Mouse (Mus musculus) hindbrain, embryonic 15.5 days (tissue): ENCODE measurements around the gene Plxna2. TPM values are rescaled to one million over a fixed set of nuclear protein-coding genes. Genes with fewer than 3 reads are reported as not detected.

Source experiments
- ATAC-seq: fragments of 200-750 bp; cut with Nextera tagmentation; 2 replicates; pipeline ENCODE4 v1.8.0; 2017; ENCODE audit warnings: low read depth, moderate number of reproducible peaks, moderate TSS enrichment; ENCODE audit not compliant: low FRiP score
- H3K27ac ChIP-seq: fragments of 300-500 bp; sonication (generic); replicated peaks from 2 replicates; pipeline ENCODE4 v1.5.1; 2015; ENCODE audit warnings: mild to moderate bottlenecking, inconsistent platforms
- H3K27me3 ChIP-seq: fragments of 300-500 bp; sonication (generic); 2 replicates; pipeline ENCODE4 v1.6.1; 2015; ENCODE audit warnings: control low read depth, inconsistent platforms
- H3K36me3 ChIP-seq: fragments of 300-500 bp; sonication (generic); 2 replicates; pipeline ENCODE4 v1.6.1; 2015; ENCODE audit warnings: control low read depth, inconsistent platforms
- H3K4me1 ChIP-seq: fragments of 300-500 bp; sonication (generic); replicated peaks from 2 replicates; pipeline ENCODE4 v1.6.1; 2015; ENCODE audit warnings: control low read depth, inconsistent platforms
- H3K4me2 ChIP-seq: fragments of 300-500 bp; sonication (generic); 2 replicates; pipeline ENCODE4 v1.6.1; 2015; ENCODE audit warnings: moderate library complexity, mild to moderate bottlenecking, inconsistent platforms
- H3K4me3 ChIP-seq: fragments of 300-500 bp; sonication (generic); 2 replicates; pipeline ENCODE4 v1.5.1; 2015; ENCODE audit warnings: mild to moderate bottlenecking, inconsistent platforms
- H3K9ac ChIP-seq: fragments of 300-500 bp; sonication (generic); 2 replicates; pipeline ENCODE4 v1.6.1; 2015; ENCODE audit warnings: inconsistent platforms
- H3K9me3 ChIP-seq: fragments of 300-500 bp; sonication (generic); 2 replicates; pipeline ENCODE4 v1.6.1; 2016; ENCODE audit warnings: control low read depth, inconsistent platforms
- WGBS: fragments of 180-500 bp; shearing (Covaris S2); methylation state at CpG from one replicate; pipeline ENCODE4 v1.1.7; 2015; 5-methylcytosine and 5-hydroxymethylcytosine counted together
- polyA plus RNA-seq: library from polyadenylated mRNA; unstranded; fragments of >200 nt; fragmentation: Nextera tagmentation; extraction: Ambion mirVana; gene quantifications from 2 replicates; pipeline ENCODE4 v1.2.1, GENCODE M21; 2015

The Plxna2 gene
- polyA plus RNA-seq, 1 experiment from 2014 or later, result 32.8 TPM

- no peak overlapping the region for H3K4me3 ChIP-seq
- H3K36me3 ChIP-seq, result no peaks in the 10 kb centered on the region
- 82% methylated on average over 2 of the region's 2 CpGs for WGBS
- H3K27ac ChIP-seq, result no peak overlapping the region
- no peaks in the 10 kb centered on the region for H3K9me3 ChIP-seq
- H3K27me3 ChIP-seq, result no peaks in the 10 kb centered on the region
- ATAC-seq, result no peak
- 0 out of 2 replicates have a peak, but pooled peaks cover 5% of the 10 kb centered on the region for H3K4me1 ChIP-seq
- H3K4me2 ChIP-seq, result no peak overlapping the region
- no peak overlapping the region for H3K9ac ChIP-seq
Measured at GRCm38 (mm10) chr1:194697439-194697838, 79.4 kb downstream of the Plxna2 start.

- no peak for ATAC-seq
- peaks cover 13% of the 10 kb centered on the region for H3K4me1 ChIP-seq
- no peak overlapping the region for H3K4me2 ChIP-seq
- WGBS, result 87% methylated on average over 3 of the region's 3 CpGs
- no peak overlapping the region for H3K27ac ChIP-seq
- H3K9ac ChIP-seq, result no peak overlapping the region
- H3K36me3 ChIP-seq, result no peaks in the 10 kb centered on the region
- no peaks in the 10 kb centered on the region for H3K9me3 ChIP-seq
- no peak overlapping the region for H3K4me3 ChIP-seq
- no peaks in the 10 kb centered on the region for H3K27me3 ChIP-seq
Measured at GRCm38 (mm10) chr1:194699321-194699720, 81.3 kb downstream of the Plxna2 start.

GRCm38 (mm10) chr1:194703235-194703634 is 85.2 kb downstream of the Plxna2 start:
- no peaks in the 10 kb centered on the region for H3K36me3 ChIP-seq
- H3K9ac ChIP-seq, result no peak overlapping the region
- H3K27ac ChIP-seq, result no peak overlapping the region
- 24% methylated on average over 2 of the region's 2 CpGs for WGBS
- H3K27me3 ChIP-seq, result no peaks in the 10 kb centered on the region
- H3K9me3 ChIP-seq, result no peaks in the 10 kb centered on the region
- H3K4me2 ChIP-seq, result no peak overlapping the region
- peaks cover 11% of the 10 kb centered on the region for H3K4me1 ChIP-seq
- no peak overlapping the region for H3K4me3 ChIP-seq
- no peak for ATAC-seq

- H3K27me3 ChIP-seq, result no peaks in the 10 kb centered on the region
- no peak overlapping the region for H3K4me2 ChIP-seq
- H3K9me3 ChIP-seq, result no peaks in the 10 kb centered on the region
- H3K9ac ChIP-seq, result no peak overlapping the region
- no peak overlapping the region for H3K27ac ChIP-seq
- 93% methylated on average over 1 of the region's 1 CpGs for WGBS
- H3K4me3 ChIP-seq, result no peak overlapping the region
- no peaks in the 10 kb centered on the region for H3K36me3 ChIP-seq
- ATAC-seq, result no peak
- peaks cover 11% of the 10 kb centered on the region for H3K4me1 ChIP-seq
Measured at GRCm38 (mm10) chr1:194704171-194704855, 86.3 kb downstream of the Plxna2 start.

- ATAC-seq, result no peak
- H3K4me1 ChIP-seq, result peaks cover 11% of the 10 kb centered on the region
- no peak overlapping the region for H3K9ac ChIP-seq
Measured at GRCm38 (mm10) chr1:194706566-194706965, 88.5 kb downstream of the Plxna2 start.

GRCm38 (mm10) chr1:194712373-194712772 is 94.4 kb downstream of the Plxna2 start:
- no peak overlapping the region for H3K4me2 ChIP-seq
- H3K9me3 ChIP-seq, result no peaks in the 10 kb centered on the region
- H3K27me3 ChIP-seq, result no peaks in the 10 kb centered on the region
- H3K27ac ChIP-seq, result 0 out of 2 replicates have a peak overlapping the region, but pooled peaks have one; percentile 21
- H3K9ac ChIP-seq, result no peak overlapping the region
- WGBS, result 60% methylated on average over 2 of the region's 2 CpGs
- no peak overlapping the region for H3K4me3 ChIP-seq
- no peaks in the 10 kb centered on the region for H3K36me3 ChIP-seq
- H3K4me1 ChIP-seq, result peaks cover 13% of the 10 kb centered on the region; the same call in 1 of the 2 replicates
- ATAC-seq, result no peak

More at GRCm38 (mm10) chr1:194706566-194706965, 88.5 kb downstream of the Plxna2 start:
- H3K27ac ChIP-seq, result no peak overlapping the region
- no peaks in the 10 kb centered on the region for H3K9me3 ChIP-seq
- WGBS, result 73% methylated on average over 2 of the region's 2 CpGs
- no peak overlapping the region for H3K4me3 ChIP-seq
- no peak overlapping the region for H3K4me2 ChIP-seq
- no peaks in the 10 kb centered on the region for H3K27me3 ChIP-seq
- H3K36me3 ChIP-seq, result no peaks in the 10 kb centered on the region

- Histone ChIP-seq H3K4me1 (peaks cover 16% of the 10 kb centered on the region; the same call in 1 of the 2 replicates), H3K4me2 (no peak overlapping the region), H3K4me3 (no peak overlapping the region), H3K36me3 (no peaks in the 10 kb centered on the region), H3K27ac (no peak overlapping the region), H3K9ac (no peak overlapping the region), H3K27me3 (no peaks in the 10 kb centered on the region), H3K9me3 (no peaks in the 10 kb centered on the region)
- no peak for ATAC-seq
- whole genome bisulfite sequencing, result 74% methylated on average over 4 of the region's 4 CpGs
Measured at GRCm38 (mm10) chr1:194714138-194715031, 96.4 kb downstream of the Plxna2 start.

- peak; percentile 57; the same call in 1 of the 2 replicates for ATAC-seq
- no peak overlapping the region for H3K4me3 ChIP-seq
- H3K36me3 ChIP-seq, result no peaks in the 10 kb centered on the region
- H3K9me3 ChIP-seq, result no peaks in the 10 kb centered on the region
- H3K27ac ChIP-seq, result peak overlapping the region; percentile 53; the same call in 1 of the 2 replicates
- 55% methylated on average over 1 of the region's 1 CpGs for WGBS
- no peak overlapping the region for H3K9ac ChIP-seq
- peaks cover 39% of the 10 kb centered on the region for H3K4me1 ChIP-seq
- H3K4me2 ChIP-seq, result no peak overlapping the region
- no peaks in the 10 kb centered on the region for H3K27me3 ChIP-seq
Measured at GRCm38 (mm10) chr1:194717451-194717874, 99.4 kb downstream of the Plxna2 start.

- Histone ChIP-seq H3K36me3 (no peaks in the 10 kb centered on the region), H3K9ac (no peak overlapping the region), H3K27me3 (no peaks in the 10 kb centered on the region), H3K4me1 (peaks cover 38% of the 10 kb centered on the region), H3K4me2 (no peak overlapping the region), H3K27ac (peak overlapping the region; percentile 59; the same call in 1 of the 2 replicates), H3K4me3 (no peak overlapping the region), H3K9me3 (no peaks in the 10 kb centered on the region)
- 48% methylated on average over 4 of the region's 4 CpGs for WGBS
- ATAC-seq, result no peak
Measured at GRCm38 (mm10) chr1:194720406-194720805, 102.4 kb downstream of the Plxna2 start.

- H3K27me3 ChIP-seq, result no peaks in the 10 kb centered on the region
- peaks cover 38% of the 10 kb centered on the region for H3K4me1 ChIP-seq
- peak; percentile 52; the same call in 1 of the 2 replicates for ATAC-seq
- 29% methylated on average over 2 of the region's 2 CpGs for WGBS
- no peak overlapping the region for H3K9ac ChIP-seq
- H3K4me2 ChIP-seq, result no peak overlapping the region
- no peaks in the 10 kb centered on the region for H3K9me3 ChIP-seq
- H3K4me3 ChIP-seq, result no peak overlapping the region
- H3K36me3 ChIP-seq, result no peaks in the 10 kb centered on the region
- H3K27ac ChIP-seq, result peak overlapping the region; percentile 67
Measured at GRCm38 (mm10) chr1:194721260-194721659, 103.2 kb downstream of the Plxna2 start.

- no peak for ATAC-seq
- Histone ChIP-seq H3K4me2 (no peak overlapping the region), H3K9me3 (no peaks in the 10 kb centered on the region), H3K27me3 (no peaks in the 10 kb centered on the region), H3K4me3 (no peak overlapping the region), H3K27ac (peak overlapping the region; percentile 67; the same call in 1 of the 2 replicates), H3K9ac (no peak overlapping the region), H3K4me1 (peaks cover 36% of the 10 kb centered on the region), H3K36me3 (no peaks in the 10 kb centered on the region)
- WGBS, result 50% methylated on average over 2 of the region's 2 CpGs
Measured at GRCm38 (mm10) chr1:194722329-194722728, 104.3 kb downstream of the Plxna2 start.

- no peak for ATAC-seq
- no peaks in the 10 kb centered on the region for H3K27me3 ChIP-seq
- no peak overlapping the region for H3K4me2 ChIP-seq
- H3K27ac ChIP-seq, result no peak overlapping the region
- H3K36me3 ChIP-seq, result no peaks in the 10 kb centered on the region
- peaks cover 18% of the 10 kb centered on the region for H3K4me1 ChIP-seq
- H3K4me3 ChIP-seq, result no peak overlapping the region
- no peak overlapping the region for H3K9ac ChIP-seq
- H3K9me3 ChIP-seq, result no peaks in the 10 kb centered on the region
- WGBS, result 89% methylated on average over 2 of the region's 2 CpGs
Measured at GRCm38 (mm10) chr1:194734836-194735235, 116.8 kb downstream of the Plxna2 start.
